Mouse (Mus musculus): ENCODE measurements around the gene Med24.

- no peak for TF ChIP-seq CTCF (IDR thresholded peaks at IDR 0.05; ENCODE audit: insufficient read depth, low read length)
- TF ChIP-seq POLR2A (IDR thresholded peaks at IDR 0.05; ENCODE audit: borderline replicate concordance, extremely low read depth, low read depth, low read length), result no peak
These were observed 46.4 kb downstream of the Med24 start for GRCm38 (mm10) chr11:98682811-98683210.
